18 mouse cellular contexts compared by ENCODE assay signal in genomic region chr7:70067071-70067470, GRCm38 (mm10).
DNase-seq lines count a peak whose midpoint lies in the region; ATAC-seq and TF ChIP-seq lines count a peak whose summit lies in the region.
"Had no signal": no experiment of that assay in that cellular context is flagged by ENCODE, and none has a peak within 500 bp of the region (broad histone marks: within the 10 kb centered on the region; RNA-seq: fewer than 3 reads in every experiment).

No protein-coding gene starts in this region.

- TF ChIP-seq CTCF in hindbrain, postnatal 0 days (IDR thresholded peaks at IDR 0.05; ENCODE audit: low read depth): no peak

- DNase-seq in hindbrain, postnatal 0 days (ENCODE audit: low spot score): no peak
- DNase-seq in midbrain, embryonic 10.5 days (ENCODE audit: low spot score): no peak
- DNase-seq in frontal cortex, adult 2 months (ENCODE audit: extremely low spot score in 1 of 2, low spot score in 1 of 2): no peak
- no peak for DNase-seq in urinary bladder, postnatal 4 days (ENCODE audit: low spot score in 2 of 2)
- DNase-seq: cerebellum, adult 2 months; layer of hippocampus, adult 9-11 months; liver; thymus, postnatal 25 days had no signal

- no peak overlapping the region for H3K27ac ChIP-seq in hindbrain, embryonic 12.5 days
- no peak overlapping the region for H3K27ac ChIP-seq in hindbrain, postnatal 0 days
- H3K27ac ChIP-seq in midbrain, embryonic 10.5 days (replicated peaks): peak overlapping the region; percentile 77
- H3K27ac ChIP-seq in midbrain, embryonic 16.5 days (ENCODE audit: low read length): no peak overlapping the region
- H3K27ac ChIP-seq in midbrain, embryonic 15.5 days: peak overlapping the region; percentile 72; the same call in 1 of the 2 replicates
- H3K27ac ChIP-seq: left cerebral cortex, adult 2 months had no signal

- H3K4me3 ChIP-seq in hindbrain, embryonic 12.5 days: no peak overlapping the region
- no peak overlapping the region for H3K4me3 ChIP-seq in hindbrain, postnatal 0 days (ENCODE audit: low read length)
- no peak overlapping the region for H3K4me3 ChIP-seq in midbrain, embryonic 10.5 days
- H3K4me3 ChIP-seq in midbrain, embryonic 16.5 days (ENCODE audit: low read depth, low read length): no peak overlapping the region
- no peak overlapping the region for H3K4me3 ChIP-seq in midbrain, embryonic 15.5 days
- H3K4me3 ChIP-seq: hindbrain, embryonic 13.5 days; kidney, embryonic 15.5 days; left cerebral cortex, adult 2 months; megakaryocyte, embryonic 14.5 days; myocyte had no signal

- WGBS in hindbrain, embryonic 12.5 days: 56% methylated on average over 5 of the region's 5 CpGs
- 57% methylated on average over 5 of the region's 5 CpGs for WGBS in hindbrain, postnatal 0 days
- WGBS in midbrain, embryonic 10.5 days: 62% methylated on average over 5 of the region's 5 CpGs
- WGBS in midbrain, embryonic 16.5 days: 45% methylated on average over 5 of the region's 5 CpGs
- 49% methylated on average over 5 of the region's 5 CpGs for WGBS in midbrain, embryonic 15.5 days

- peaks cover 26% of the 10 kb centered on the region for H3K4me1 ChIP-seq in hindbrain, embryonic 12.5 days
- no peaks in the 10 kb centered on the region; the same call in 1 of the 2 replicates for H3K4me1 ChIP-seq in hindbrain, postnatal 0 days (ENCODE audit: insufficient read depth, low read length)
- H3K4me1 ChIP-seq in midbrain, embryonic 10.5 days: peaks cover 43% of the 10 kb centered on the region
- H3K4me1 ChIP-seq in midbrain, embryonic 16.5 days (ENCODE audit: control insufficient read depth, insufficient read depth, low read length): peaks cover 12% of the 10 kb centered on the region
- H3K4me1 ChIP-seq in midbrain, embryonic 15.5 days: peaks cover 21% of the 10 kb centered on the region
- H3K4me1 ChIP-seq: megakaryocyte, embryonic 14.5 days had no signal

- no peak overlapping the region for H3K9ac ChIP-seq in hindbrain, embryonic 12.5 days
- H3K9ac ChIP-seq in hindbrain, postnatal 0 days (replicated peaks; ENCODE audit: low read length): no peak overlapping the region
- no peak overlapping the region for H3K9ac ChIP-seq in midbrain, embryonic 16.5 days (ENCODE audit: low read depth, low read length)
- H3K9ac ChIP-seq in midbrain, embryonic 15.5 days: no peak overlapping the region
- H3K9ac ChIP-seq: hindbrain, embryonic 13.5 days; kidney, embryonic 15.5 days had no signal

- peak overlapping the region; percentile 36; the same call in 1 of the 2 replicates for H3K4me2 ChIP-seq in hindbrain, embryonic 12.5 days (replicated peaks)
- no peak overlapping the region for H3K4me2 ChIP-seq in hindbrain, postnatal 0 days (ENCODE audit: low read depth, low read length)
- H3K4me2 ChIP-seq in midbrain, embryonic 16.5 days (ENCODE audit: low read length): no peak overlapping the region; the same call in 1 of the 2 replicates
- H3K4me2 ChIP-seq in midbrain, embryonic 15.5 days: peak overlapping the region; percentile 17; the same call in 1 of the 2 replicates
- H3K4me2 ChIP-seq: kidney, embryonic 15.5 days had no signal

- no peak for ATAC-seq in hindbrain, embryonic 12.5 days (ENCODE audit: low FRiP score)
- no peak for ATAC-seq in hindbrain, postnatal 0 days
- ATAC-seq in midbrain, embryonic 16.5 days: no peak
- no peak for ATAC-seq in midbrain, embryonic 15.5 days (replicated peaks)
- ATAC-seq: intestine, embryonic 16.5 days had no signal

- no peaks in the 10 kb centered on the region for H3K27me3 ChIP-seq in hindbrain, embryonic 12.5 days
- no peaks in the 10 kb centered on the region for H3K27me3 ChIP-seq in hindbrain, postnatal 0 days (ENCODE audit: insufficient read depth, low read length)
- peaks cover 71% of the 10 kb centered on the region for H3K27me3 ChIP-seq in midbrain, embryonic 10.5 days (ENCODE audit: low read depth, poor library complexity, severe bottlenecking)
- H3K27me3 ChIP-seq in midbrain, embryonic 16.5 days (ENCODE audit: control insufficient read depth, insufficient read depth, low read depth, low read length): no peaks in the 10 kb centered on the region; the same call in 1 of the 2 replicates
- H3K27me3 ChIP-seq in midbrain, embryonic 15.5 days (replicated peaks): 0 out of 2 replicates have a peak, but pooled peaks cover 3% of the 10 kb centered on the region
- H3K27me3 ChIP-seq: kidney, embryonic 15.5 days; megakaryocyte, embryonic 14.5 days had no signal

- no peaks in the 10 kb centered on the region for H3K36me3 ChIP-seq in hindbrain, embryonic 12.5 days
- no peaks in the 10 kb centered on the region for H3K36me3 ChIP-seq in hindbrain, postnatal 0 days (ENCODE audit: insufficient read depth, low read length)
- H3K36me3 ChIP-seq in midbrain, embryonic 10.5 days: no peaks in the 10 kb centered on the region
- no peaks in the 10 kb centered on the region for H3K36me3 ChIP-seq in midbrain, embryonic 16.5 days (ENCODE audit: control insufficient read depth, insufficient read depth, low read length)
- no peaks in the 10 kb centered on the region for H3K36me3 ChIP-seq in midbrain, embryonic 15.5 days (replicated peaks)
- H3K36me3 ChIP-seq: heart, embryonic 10.5 days; hindbrain, embryonic 13.5 days; kidney, embryonic 15.5 days had no signal

- H3K9me3 ChIP-seq in hindbrain, embryonic 12.5 days (replicated peaks): no peaks in the 10 kb centered on the region
- H3K9me3 ChIP-seq in hindbrain, postnatal 0 days (ENCODE audit: low read length): no peaks in the 10 kb centered on the region
- H3K9me3 ChIP-seq in midbrain, embryonic 10.5 days (replicated peaks): no peaks in the 10 kb centered on the region
- no peaks in the 10 kb centered on the region for H3K9me3 ChIP-seq in midbrain, embryonic 16.5 days (replicated peaks; ENCODE audit: control insufficient read depth, low read length, poor library complexity, severe bottlenecking)
- no peaks in the 10 kb centered on the region for H3K9me3 ChIP-seq in midbrain, embryonic 15.5 days
- H3K9me3 ChIP-seq: heart, embryonic 10.5 days; hindbrain, embryonic 13.5 days; kidney, embryonic 15.5 days had no signal

Comparison
In these comparisons a context has a peak if more than half of its experiments do, and no peak if none do; other contexts are left out.
1. H3K27ac ChIP-seq: peak in midbrain, embryonic 10.5 days (single experiment) and midbrain, embryonic 15.5 days (single experiment); none in hindbrain, embryonic 12.5 days (single experiment), hindbrain, postnatal 0 days (single experiment) and midbrain, embryonic 16.5 days (single experiment).
2. H3K4me2 ChIP-seq: peak in hindbrain, embryonic 12.5 days (single experiment) and midbrain, embryonic 15.5 days (single experiment); none in hindbrain, postnatal 0 days (single experiment) and midbrain, embryonic 16.5 days (single experiment).